Mouse (Mus musculus): ENCODE results near the gene Pate2.

GRCm38 (mm10) chr9:35569571-35570534 is at the start of gene Pate2, which contains the start of gene Hyls1:
- no peak for TF ChIP-seq CTCF (IDR thresholded peaks at IDR 0.05; ENCODE audit: borderline replicate concordance, insufficient read depth, low read depth, low read length)
- TF ChIP-seq POLR2A (IDR thresholded peaks at IDR 0.05; ENCODE audit: borderline replicate concordance, insufficient read depth, low read length) = peak; percentile 85

All from cerebellum, adult 2 months (tissue).